Comparison of ENCODE assay signal across 9 mouse cellular contexts in the genomic region with DNA sequence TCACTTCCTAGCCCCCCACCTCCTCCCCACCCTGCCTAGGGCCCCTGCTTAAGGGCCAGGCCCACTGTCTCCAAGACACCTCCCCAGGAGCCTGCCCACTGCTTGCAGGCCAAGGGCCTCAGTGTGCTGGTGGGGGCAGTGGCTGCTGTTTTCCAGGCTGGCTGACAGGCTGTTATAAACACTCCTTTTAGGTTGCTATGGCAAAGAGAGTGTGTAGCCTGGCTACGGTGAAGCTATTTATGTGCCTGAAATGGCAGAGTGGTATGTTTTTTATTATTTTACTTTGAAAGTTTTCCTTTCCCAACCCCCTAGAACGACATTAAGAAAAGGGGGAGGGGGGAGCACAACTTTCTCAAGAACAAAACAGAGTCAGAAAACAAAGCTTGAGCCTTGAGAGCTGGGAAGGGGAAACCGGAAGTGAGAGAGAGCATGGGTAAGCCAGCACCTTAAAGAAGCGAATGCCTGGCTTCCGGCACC. TPM values are rescaled to one million over a fixed set of nuclear protein-coding genes. Genes with fewer than 3 reads are reported as not detected.
A peak's percentile ranks its signal among the peaks of the same experiment; 100 is the strongest.
DNase-seq lines count a peak whose midpoint lies in the region; ATAC-seq and TF ChIP-seq lines count a peak whose summit lies in the region.
"Had no signal": no experiment of that assay in that cellular context is flagged by ENCODE, and none has a peak within 500 bp of the region (broad histone marks: within the 10 kb centered on the region; RNA-seq: fewer than 3 reads in every experiment).

No protein-coding gene starts in this region.

- 39% methylated on average over 5 of the region's 5 CpGs for WGBS in lung, embryonic 15.5 days
- 22% methylated on average over 5 of the region's 5 CpGs for WGBS in hindbrain, embryonic 11.5 days
- WGBS in limb, embryonic 10.5 days = 41% methylated on average over 5 of the region's 5 CpGs
- WGBS in stomach, embryonic 14.5 days = 37% methylated on average over 5 of the region's 5 CpGs
- 51% methylated on average over 5 of the region's 5 CpGs for WGBS in kidney, embryonic 16.5 days
- 81% methylated on average over 5 of the region's 5 CpGs for WGBS in liver, postnatal 0 days (ENCODE audit: insufficient replicate concordance)

- ATAC-seq in lung, embryonic 15.5 days (ENCODE audit: borderline replicate concordance, extremely low read depth, low FRiP score, low TSS enrichment) = peak; percentile 25; the same call in 1 of the 2 replicates
- no peak for ATAC-seq in hindbrain, embryonic 11.5 days (ENCODE audit: low FRiP score)
- ATAC-seq in stomach, embryonic 14.5 days (ENCODE audit: insufficient number of reproducible peaks, insufficient read depth, low FRiP score, low read depth) = peak; percentile 61; the same call in 1 of the 2 replicates
- ATAC-seq in kidney, embryonic 16.5 days (ENCODE audit: low FRiP score, low TSS enrichment) = no peak
- no peak for ATAC-seq in liver, postnatal 0 days
- ATAC-seq: Patski had no signal

- no peak overlapping the region for H3K9ac ChIP-seq in lung, embryonic 15.5 days
- no peak overlapping the region for H3K9ac ChIP-seq in hindbrain, embryonic 11.5 days (ENCODE audit: low read depth, low read length)
- no peak overlapping the region for H3K9ac ChIP-seq in stomach, embryonic 14.5 days (replicated peaks; ENCODE audit: low read depth, low read length)
- H3K9ac ChIP-seq in kidney, embryonic 16.5 days (replicated peaks; ENCODE audit: low read length) = no peak overlapping the region
- no peak overlapping the region for H3K9ac ChIP-seq in liver, postnatal 0 days (replicated peaks)

- no peak for DNase-seq in lung, postnatal 25 days (ENCODE audit: low spot score)
- DNase-seq in hindbrain, embryonic 11.5 days (ENCODE audit: low spot score) = peak; percentile 13
- peak; percentile 60 for DNase-seq in limb, embryonic 10.5 days (ENCODE audit: low spot score)
- DNase-seq in MN1 (ENCODE audit: low spot score) = no peak
- DNase-seq in liver, postnatal 0 days = no peak

- peaks cover 33% of the 10 kb centered on the region for H3K4me1 ChIP-seq in lung, embryonic 15.5 days
- peaks cover 12% of the 10 kb centered on the region for H3K4me1 ChIP-seq in hindbrain, embryonic 11.5 days (replicated peaks; ENCODE audit: control insufficient read depth, insufficient read depth, low read length)
- peaks cover 64% of the 10 kb centered on the region for H3K4me1 ChIP-seq in limb, embryonic 10.5 days
- H3K4me1 ChIP-seq in stomach, embryonic 14.5 days (ENCODE audit: control insufficient read depth, insufficient read depth, low read length) = peaks cover 25% of the 10 kb centered on the region
- H3K4me1 ChIP-seq in kidney, embryonic 16.5 days (ENCODE audit: insufficient read depth, low read length) = peaks cover 17% of the 10 kb centered on the region
- no peaks in the 10 kb centered on the region for H3K4me1 ChIP-seq in liver, postnatal 0 days (ENCODE audit: insufficient read depth)

- H3K27me3 ChIP-seq in lung, embryonic 15.5 days = no peaks in the 10 kb centered on the region
- H3K27me3 ChIP-seq in hindbrain, embryonic 11.5 days (ENCODE audit: control insufficient read depth, insufficient read depth, low read length) = no peaks in the 10 kb centered on the region
- 0 out of 2 replicates have a peak, but pooled peaks cover 3% of the 10 kb centered on the region for H3K27me3 ChIP-seq in limb, embryonic 10.5 days (ENCODE audit: low read depth, poor library complexity, severe bottlenecking)
- H3K27me3 ChIP-seq in stomach, embryonic 14.5 days (ENCODE audit: control insufficient read depth, insufficient read depth, low read length) = no peaks in the 10 kb centered on the region
- no peaks in the 10 kb centered on the region for H3K27me3 ChIP-seq in kidney, embryonic 16.5 days (ENCODE audit: insufficient read depth, low read length)
- no peaks in the 10 kb centered on the region for H3K27me3 ChIP-seq in liver, postnatal 0 days (ENCODE audit: insufficient read depth, low read length)
- H3K27me3 ChIP-seq: Patski had no signal

- H3K36me3 ChIP-seq in lung, embryonic 15.5 days = no peaks in the 10 kb centered on the region
- no peaks in the 10 kb centered on the region for H3K36me3 ChIP-seq in hindbrain, embryonic 11.5 days (ENCODE audit: control insufficient read depth, insufficient read depth, low read length)
- H3K36me3 ChIP-seq in limb, embryonic 10.5 days = no peaks in the 10 kb centered on the region
- H3K36me3 ChIP-seq in stomach, embryonic 14.5 days (ENCODE audit: control insufficient read depth, insufficient read depth, low read length) = no peaks in the 10 kb centered on the region
- no peaks in the 10 kb centered on the region for H3K36me3 ChIP-seq in kidney, embryonic 16.5 days (ENCODE audit: insufficient read depth, low read length)
- peaks cover 6% of the 10 kb centered on the region for H3K36me3 ChIP-seq in liver, postnatal 0 days (replicated peaks; ENCODE audit: insufficient read depth, low read length)

- H3K9me3 ChIP-seq in lung, embryonic 15.5 days = no peaks in the 10 kb centered on the region
- no peaks in the 10 kb centered on the region for H3K9me3 ChIP-seq in hindbrain, embryonic 11.5 days (ENCODE audit: control insufficient read depth, low read length)
- H3K9me3 ChIP-seq in limb, embryonic 10.5 days (replicated peaks) = no peaks in the 10 kb centered on the region
- H3K9me3 ChIP-seq in stomach, embryonic 14.5 days (ENCODE audit: control insufficient read depth, low read depth, low read length) = no peaks in the 10 kb centered on the region
- no peaks in the 10 kb centered on the region for H3K9me3 ChIP-seq in kidney, embryonic 16.5 days (ENCODE audit: low read length)
- H3K9me3 ChIP-seq in liver, postnatal 0 days (ENCODE audit: low read length) = no peaks in the 10 kb centered on the region

- no peak overlapping the region for H3K4me2 ChIP-seq in lung, embryonic 15.5 days
- no peak overlapping the region for H3K4me2 ChIP-seq in hindbrain, embryonic 11.5 days (replicated peaks; ENCODE audit: low read depth, low read length)
- H3K4me2 ChIP-seq in stomach, embryonic 14.5 days (replicated peaks; ENCODE audit: low read depth, low read length) = no peak overlapping the region
- H3K4me2 ChIP-seq in kidney, embryonic 16.5 days (replicated peaks; ENCODE audit: low read depth, low read length) = no peak overlapping the region
- no peak overlapping the region for H3K4me2 ChIP-seq in liver, postnatal 0 days (ENCODE audit: low read depth, low read length)

- TF ChIP-seq CTCF in liver, postnatal 0 days (IDR thresholded peaks at IDR 0.05; ENCODE audit: low read depth) = no peak

- no peak for TF ChIP-seq EP300 in liver, postnatal 0 days (IDR thresholded peaks at IDR 0.05; ENCODE audit: low read depth)

- no peak overlapping the region for H3K27ac ChIP-seq in lung, embryonic 15.5 days
- no peak overlapping the region for H3K27ac ChIP-seq in hindbrain, embryonic 11.5 days (ENCODE audit: low read depth, low read length)
- peak overlapping the region; percentile 83 for H3K27ac ChIP-seq in limb, embryonic 10.5 days
- no peak overlapping the region for H3K27ac ChIP-seq in stomach, embryonic 14.5 days (ENCODE audit: low read length)
- no peak overlapping the region for H3K27ac ChIP-seq in kidney, embryonic 16.5 days (ENCODE audit: low read length)
- no peak overlapping the region for H3K27ac ChIP-seq in liver, postnatal 0 days (ENCODE audit: low read depth)

- no peak overlapping the region for H3K4me3 ChIP-seq in lung, embryonic 15.5 days
- no peak overlapping the region for H3K4me3 ChIP-seq in hindbrain, embryonic 11.5 days (ENCODE audit: low read depth, low read length)
- H3K4me3 ChIP-seq in limb, embryonic 10.5 days = no peak overlapping the region
- no peak overlapping the region for H3K4me3 ChIP-seq in stomach, embryonic 14.5 days (ENCODE audit: low read depth, low read length)
- no peak overlapping the region for H3K4me3 ChIP-seq in kidney, embryonic 16.5 days (ENCODE audit: low read length)
- no peak overlapping the region for H3K4me3 ChIP-seq in liver, postnatal 0 days (ENCODE audit: low read depth, low read length)

RNA-seq across cellular contexts. Expression of a gene that starts 37.9 kb away (rescaled TPM):
- 9.0 and 9.6 TPM in 2 replicates for polyA plus RNA-seq in lung, embryonic 15.5 days (2015; fragmentation: Nextera tagmentation; extraction: Ambion mirVana)
- 8.7 and 15.3 TPM in 2 replicates for polyA plus RNA-seq in hindbrain, embryonic 11.5 days (2014; fragmentation: Nextera tagmentation; extraction: Ambion mirVana)
- polyA plus RNA-seq in limb, embryonic 10.5 days (2016; fragmentation: Nextera tagmentation; extraction: Ambion mirVana) = 2.5 and 3.5 TPM in 2 replicates
- 38.3 and 38.8 TPM in 2 replicates for polyA plus RNA-seq in stomach, embryonic 14.5 days (2014; fragmentation: Nextera tagmentation; extraction: Ambion mirVana)
- polyA plus RNA-seq in kidney, embryonic 16.5 days (2015; fragmentation: Nextera tagmentation; extraction: Ambion mirVana) = 7.6 and 8.2 TPM in 2 replicates
- polyA plus RNA-seq in liver, postnatal 0 days (2015; fragmentation: Nextera tagmentation; extraction: Ambion mirVana) = 6.6 and 9.9 TPM in 2 replicates

Comparison
In these comparisons a context has a peak if more than half of its experiments do, and no peak if none do; other contexts are left out.
1. ATAC-seq: peak in lung, embryonic 15.5 days (single experiment) and stomach, embryonic 14.5 days (single experiment); none in hindbrain, embryonic 11.5 days (single experiment), kidney, embryonic 16.5 days (single experiment) and liver, postnatal 0 days (single experiment).
2. DNase-seq: peak in hindbrain, embryonic 11.5 days (single experiment) and limb, embryonic 10.5 days (single experiment); none in lung, postnatal 25 days (single experiment), MN1 (single experiment) and liver, postnatal 0 days (single experiment).